Mouse (Mus musculus): Measurements from ENCODE around the gene Wfikkn1.
A peak's percentile ranks its signal among the peaks of the same experiment; 100 is the strongest.

Wfikkn1 gene

GRCm38 (mm10) chr17:25880196-25880910, at the start of gene Wfikkn1:
Gene Wfikkn1 (minus strand): TSS chr17:25880858.
- no peak for DNase-seq

- no peak for DNase-seq
These were observed 44.7 kb upstream of the Wfikkn1 start for GRCm38 (mm10) chr17:25925348-25925747.

GRCm38 (mm10) chr17:25922120-25922519, 41.5 kb upstream of the Wfikkn1 start:
- no peak for DNase-seq

- DNase-seq: peak; percentile 100
These were observed 39.4 kb upstream of the Wfikkn1 start for GRCm38 (mm10) chr17:25919786-25920642.

- DNase-seq: peak; percentile 41 to 49
These were observed 38.6 kb upstream of the Wfikkn1 start, which contains the start of gene Rab40c for GRCm38 (mm10) chr17:25919144-25919785. Gene Rab40c (minus strand): TSS chr17:25919727.

- no peak for DNase-seq
These were observed 37.5 kb upstream of the Wfikkn1 start for GRCm38 (mm10) chr17:25918037-25918750.

GRCm38 (mm10) chr17:25916931-25917647, 36.4 kb upstream of the Wfikkn1 start:
- DNase-seq: no peak

GRCm38 (mm10) chr17:25914295-25914694, 33.6 kb upstream of the Wfikkn1 start:
- DNase-seq: no peak

GRCm38 (mm10) chr17:25913877-25914275, 33.2 kb upstream of the Wfikkn1 start:
- peak; percentile 27 to 28 for DNase-seq

GRCm38 (mm10) chr17:25913186-25913876, 32.7 kb upstream of the Wfikkn1 start:
- DNase-seq: peak; percentile 70 to 76

GRCm38 (mm10) chr17:25911816-25912215, 31.2 kb upstream of the Wfikkn1 start:
- peak; percentile 47 to 65 for DNase-seq

- no peak for DNase-seq
These were observed 27.0 kb upstream of the Wfikkn1 start for GRCm38 (mm10) chr17:25907640-25908039.

- DNase-seq: no peak
These were observed 22.4 kb upstream of the Wfikkn1 start for GRCm38 (mm10) chr17:25903061-25903460.

GRCm38 (mm10) chr17:25900193-25900592, 19.5 kb upstream of the Wfikkn1 start:
- DNase-seq: no peak

- no peak for DNase-seq
These were observed 15.2 kb upstream of the Wfikkn1 start for GRCm38 (mm10) chr17:25895891-25896290.

GRCm38 (mm10) chr17:25895415-25895814, 14.8 kb upstream of the Wfikkn1 start:
- no peak for DNase-seq

GRCm38 (mm10) chr17:25893975-25894617, 13.4 kb upstream of the Wfikkn1 start:
- peak; percentile 64 to 68 for DNase-seq

GRCm38 (mm10) chr17:25888837-25889236, 8.2 kb upstream of the Wfikkn1 start:
- DNase-seq: no peak

- DNase-seq: peak; percentile 31 to 60
These were observed 6.8 kb upstream of the Wfikkn1 start for GRCm38 (mm10) chr17:25887467-25887866.

- no peak for DNase-seq
These were observed 6.1 kb upstream of the Wfikkn1 start for GRCm38 (mm10) chr17:25886806-25887205.

GRCm38 (mm10) chr17:25885636-25886035, 5.0 kb upstream of the Wfikkn1 start:
- no peak for DNase-seq
